Mouse (Mus musculus): ENCODE data around the gene Lepr. TPM values are rescaled to one million over a fixed set of nuclear protein-coding genes. Genes with fewer than 3 reads are reported as not detected.

The Lepr gene
- 2.6 and 4.5 TPM in 2 replicates for polyA plus RNA-seq (2015; fragmentation: Nextera tagmentation; extraction: Ambion mirVana)

DNA sequence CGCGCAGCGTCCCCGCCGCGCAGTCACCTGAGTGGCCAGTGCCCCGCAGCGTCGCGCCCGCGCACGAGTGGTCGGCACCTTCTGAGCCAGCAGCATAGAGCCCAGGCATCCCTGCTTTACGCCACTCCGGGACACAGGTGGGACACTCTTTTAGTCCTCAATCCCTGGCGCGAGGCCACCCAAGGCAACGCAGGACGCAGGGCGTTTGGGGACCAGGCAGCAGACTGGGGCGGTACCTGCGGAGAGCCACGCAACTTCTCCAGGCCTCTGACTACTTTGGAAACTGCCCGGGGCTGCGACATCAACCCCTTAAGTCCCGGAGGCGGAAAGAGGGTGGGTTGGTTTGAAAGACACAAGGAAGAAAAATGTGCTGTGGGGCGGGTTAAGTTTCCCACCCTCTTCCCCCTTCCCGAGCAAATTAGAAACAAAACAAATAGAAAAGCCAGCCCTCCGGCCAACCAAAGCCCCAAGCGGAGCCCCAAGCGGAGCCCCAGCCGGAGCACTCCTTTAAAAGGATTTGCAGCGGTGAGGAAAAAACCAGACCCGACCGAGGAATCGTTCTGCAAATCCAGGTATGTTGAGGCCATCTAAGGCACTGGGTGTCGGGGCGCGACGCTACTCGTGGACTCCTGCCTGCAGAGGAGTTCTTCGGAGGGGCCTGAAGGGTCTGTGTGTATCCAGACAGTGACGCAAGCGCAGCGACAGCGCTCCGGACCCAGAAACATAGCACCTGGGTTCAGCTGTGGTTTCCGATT, at the start of gene Lepr:
Gene Lepr (plus strand): TSS at position 38 of the 755 bp plus-strand sequence.

DNA sequence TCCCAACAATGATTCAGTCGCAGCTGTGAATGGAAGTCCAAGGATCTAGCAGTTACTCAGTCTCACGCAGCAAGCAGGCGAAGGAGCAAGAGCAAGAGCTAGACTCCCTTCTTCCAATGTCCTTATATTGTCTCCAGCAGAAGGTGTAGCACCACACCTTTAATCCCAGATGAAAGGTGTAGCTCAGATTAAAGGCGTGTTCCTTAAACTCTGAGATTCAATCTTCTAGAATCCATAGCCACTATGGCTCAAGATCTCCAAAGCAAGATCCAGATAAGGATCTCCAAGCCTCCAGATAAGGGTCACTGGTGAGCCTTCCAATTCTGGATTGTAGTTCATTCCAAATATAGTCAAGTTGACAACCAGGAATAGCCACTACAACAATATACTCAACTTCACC, 126.7 kb downstream of the Lepr start, which contains the start of gene B020004J07Rik:
Gene B020004J07Rik (minus strand): TSS at position 101 of the 400 bp plus-strand sequence.

Other genes starting within 250 kb of the Lepr start
- 0.73 and 1.3 TPM in 2 replicates for gene Dnajc6, start 220.8 kb upstream of the Lepr start, polyA plus RNA-seq (2015; fragmentation: Nextera tagmentation; extraction: Ambion mirVana)
- 102 TPM in 2 replicates for gene Leprot, start 69.7 kb upstream of the Lepr start, polyA plus RNA-seq (2015; fragmentation: Nextera tagmentation; extraction: Ambion mirVana)
- gene B020004J07Rik, start 126.6 kb downstream of the Lepr start, polyA plus RNA-seq (2015; fragmentation: Nextera tagmentation; extraction: Ambion mirVana): not detected in 2 replicates
- not detected in 2 replicates for gene C130073F10Rik, start 176.4 kb downstream of the Lepr start, polyA plus RNA-seq (2015; fragmentation: Nextera tagmentation; extraction: Ambion mirVana)
- gene Gm12800, start 191.7 kb downstream of the Lepr start, polyA plus RNA-seq (2015; fragmentation: Nextera tagmentation; extraction: Ambion mirVana): not detected in 2 replicates
- not detected in 2 replicates for gene Gm12794, start 223.0 kb downstream of the Lepr start, polyA plus RNA-seq (2015; fragmentation: Nextera tagmentation; extraction: Ambion mirVana)

Measured in spleen, postnatal 0 days (tissue).